Mouse (Mus musculus) heart, embryonic 10.5 days (tissue): ENCODE results near the gene Dmrt1. TPM values are rescaled to one million over a fixed set of nuclear protein-coding genes. Genes with fewer than 3 reads are reported as not detected.

ENCODE experiments used
- DNase-seq: peaks from one replicate; pipeline ENCODE4 v3.0.0-alpha.2; 2017; ENCODE audit warnings: low spot score
- H3K27ac ChIP-seq: fragments of 300-500 bp; sonication (generic); 2 replicates; pipeline ENCODE4 v1.5.1; 2016; ENCODE audit warnings: mild to moderate bottlenecking
- H3K27me3 ChIP-seq: fragments of 300-500 bp; sonication (generic); 2 replicates; pipeline ENCODE4 v1.6.1; 2016; ENCODE audit warnings: mild to moderate bottlenecking; ENCODE audit not compliant: poor library complexity, insufficient read depth, severe bottlenecking
- H3K36me3 ChIP-seq: fragments of 300-500 bp; sonication (generic); 2 replicates; pipeline ENCODE4 v1.6.1; 2016; ENCODE audit warnings: mild to moderate bottlenecking, moderate library complexity
- H3K4me1 ChIP-seq: fragments of 300-500 bp; sonication (generic); 2 replicates; pipeline ENCODE4 v1.6.1; 2016; ENCODE audit warnings: mild to moderate bottlenecking
- H3K4me3 ChIP-seq: fragments of 300-500 bp; sonication (generic); 2 replicates; pipeline ENCODE4 v1.5.1; 2016; ENCODE audit warnings: mild to moderate bottlenecking, moderate library complexity
- H3K9me3 ChIP-seq: fragments of 300-500 bp; sonication (generic); 2 replicates; pipeline ENCODE4 v1.6.1; 2016; ENCODE audit warnings: mild to moderate bottlenecking, moderate library complexity
- WGBS: fragments of 180-500 bp; shearing (Covaris S2); methylation state at CpG from one replicate; pipeline ENCODE4 v1.1.7; 2016; 5-methylcytosine and 5-hydroxymethylcytosine counted together
- polyA plus RNA-seq: library from polyadenylated mRNA; unstranded; fragments of >200 nt; fragmentation: Nextera tagmentation; extraction: Ambion mirVana; gene quantifications from 2 replicates; pipeline ENCODE4 v1.2.1, GENCODE M21; 2016

Dmrt1 gene
- polyA plus RNA-seq, 1 experiment from 2014 or later, result not detected

- no peak overlapping the region for H3K27ac ChIP-seq
- no peaks in the 10 kb centered on the region for H3K9me3 ChIP-seq
- H3K27me3 ChIP-seq, result peaks cover 98% of the 10 kb centered on the region
- no peak overlapping the region for H3K4me3 ChIP-seq
- H3K4me1 ChIP-seq, result peaks cover 25% of the 10 kb centered on the region
- 9% methylated on average over 6 of the region's 6 CpGs for WGBS
- H3K36me3 ChIP-seq, result no peaks in the 10 kb centered on the region
- DNase-seq, result no peak
Observed at GRCm38 (mm10) chr19:25612806-25613295, 107.4 kb downstream of the Dmrt1 start.

- WGBS, result 10% methylated on average over 13 of the region's 13 CpGs
- H3K27ac ChIP-seq, result no peak overlapping the region
- H3K27me3 ChIP-seq, result peaks cover 98% of the 10 kb centered on the region
- peaks cover 25% of the 10 kb centered on the region for H3K4me1 ChIP-seq
- H3K9me3 ChIP-seq, result no peaks in the 10 kb centered on the region
- no peak for DNase-seq
- no peaks in the 10 kb centered on the region for H3K36me3 ChIP-seq
- no peak overlapping the region for H3K4me3 ChIP-seq
Observed at GRCm38 (mm10) chr19:25613476-25614300, 108.3 kb downstream of the Dmrt1 start.

GRCm38 (mm10) chr19:25615889-25616288 is 110.5 kb downstream of the Dmrt1 start:
- H3K36me3 ChIP-seq, result no peaks in the 10 kb centered on the region
- H3K4me1 ChIP-seq, result peaks cover 14% of the 10 kb centered on the region
- DNase-seq, result no peak
- no peaks in the 10 kb centered on the region for H3K9me3 ChIP-seq
- H3K27me3 ChIP-seq, result peaks cover 100% of the 10 kb centered on the region
- H3K4me3 ChIP-seq, result no peak overlapping the region
- no peak overlapping the region for H3K27ac ChIP-seq
- 27% methylated on average over 6 of the region's 6 CpGs for WGBS

- 0 out of 2 replicates have a peak, but pooled peaks cover 2% of the 10 kb centered on the region for H3K9me3 ChIP-seq
- H3K4me3 ChIP-seq, result peak overlapping the region; percentile 50
- DNase-seq, result peak; percentile 81
- H3K36me3 ChIP-seq, result no peaks in the 10 kb centered on the region
- peaks cover 9% of the 10 kb centered on the region for H3K4me1 ChIP-seq
- peaks cover 100% of the 10 kb centered on the region for H3K27me3 ChIP-seq
- H3K27ac ChIP-seq, result no peak overlapping the region
- WGBS, result 30% methylated on average over 54 of the region's 54 CpGs
Observed at GRCm38 (mm10) chr19:25622291-25623251, 117.2 kb downstream of the Dmrt1 start.

- H3K4me3 ChIP-seq, result no peak overlapping the region
- WGBS, result 8% methylated on average over 9 of the region's 9 CpGs
- H3K9me3 ChIP-seq, result no peaks in the 10 kb centered on the region
- H3K27ac ChIP-seq, result no peak overlapping the region
- peak; percentile 81 for DNase-seq
- peaks cover 79% of the 10 kb centered on the region for H3K27me3 ChIP-seq
- 0 out of 2 replicates have a peak, but pooled peaks cover 2% of the 10 kb centered on the region for H3K4me1 ChIP-seq
- H3K36me3 ChIP-seq, result no peaks in the 10 kb centered on the region
Observed at GRCm38 (mm10) chr19:25628490-25628889, 123.1 kb downstream of the Dmrt1 start.

- H3K4me3 ChIP-seq, result no peak overlapping the region
- WGBS, result 80% methylated on average over 5 of the region's 5 CpGs
- H3K27me3 ChIP-seq, result peaks cover 24% of the 10 kb centered on the region
Observed at GRCm38 (mm10) chr19:25635119-25635518, 129.7 kb downstream of the Dmrt1 start.

GRCm38 (mm10) chr19:25635622-25636244 is 130.3 kb downstream of the Dmrt1 start:
- H3K27me3 ChIP-seq, result peaks cover 17% of the 10 kb centered on the region
- no peaks in the 10 kb centered on the region for H3K36me3 ChIP-seq
- H3K27ac ChIP-seq, result peak overlapping the region; percentile 75
- peak overlapping the region; percentile 45 for H3K4me3 ChIP-seq
- H3K4me1 ChIP-seq, result peaks cover 5% of the 10 kb centered on the region; the same call in 1 of the 2 replicates
- WGBS, result 16% methylated on average over 22 of the region's 22 CpGs
- peak; percentile 87 for DNase-seq
- no peaks in the 10 kb centered on the region for H3K9me3 ChIP-seq

More at GRCm38 (mm10) chr19:25635119-25635518, 129.7 kb downstream of the Dmrt1 start:
- H3K4me1 ChIP-seq, result peaks cover 5% of the 10 kb centered on the region; the same call in 1 of the 2 replicates
- H3K36me3 ChIP-seq, result no peaks in the 10 kb centered on the region
- DNase-seq, result no peak
- no peaks in the 10 kb centered on the region for H3K9me3 ChIP-seq
- no peak overlapping the region for H3K27ac ChIP-seq

- Histone ChIP-seq H3K4me3 (no peak overlapping the region), H3K36me3 (no peaks in the 10 kb centered on the region), H3K9me3 (no peaks in the 10 kb centered on the region), H3K27ac (no peak overlapping the region), H3K27me3 (peaks cover 9% of the 10 kb centered on the region; the same call in 1 of the 2 replicates), H3K4me1 (no peaks in the 10 kb centered on the region; the same call in 1 of the 2 replicates)
- no peak for DNase-seq
- 69% methylated on average over 11 of the region's 11 CpGs for WGBS
Observed at GRCm38 (mm10) chr19:25638766-25639361, 133.4 kb downstream of the Dmrt1 start.

GRCm38 (mm10) chr19:25641786-25642185 is 136.4 kb downstream of the Dmrt1 start:
- Histone ChIP-seq H3K9me3 (no peaks in the 10 kb centered on the region), H3K4me1 (no peaks in the 10 kb centered on the region), H3K27me3 (0 out of 2 replicates have a peak, but pooled peaks cover 5% of the 10 kb centered on the region), H3K36me3 (no peaks in the 10 kb centered on the region), H3K27ac (no peak overlapping the region), H3K4me3 (no peak overlapping the region)
- 79% methylated on average over 6 of the region's 6 CpGs for WGBS
- DNase-seq, result no peak

- Histone ChIP-seq H3K4me1 (no peaks in the 10 kb centered on the region), H3K27ac (no peak overlapping the region), H3K4me3 (no peak overlapping the region), H3K9me3 (no peaks in the 10 kb centered on the region), H3K27me3 (peaks cover 3% of the 10 kb centered on the region; the same call in 1 of the 2 replicates), H3K36me3 (no peaks in the 10 kb centered on the region)
- DNase-seq, result no peak
- WGBS, result 64% methylated on average over 3 of the region's 3 CpGs
Observed at GRCm38 (mm10) chr19:25647136-25647535, 141.7 kb downstream of the Dmrt1 start.

GRCm38 (mm10) chr19:25648701-25649100 is 143.3 kb downstream of the Dmrt1 start:
- WGBS, result 65% methylated on average over 4 of the region's 4 CpGs
- no peak for DNase-seq
- Histone ChIP-seq H3K27me3 (peaks cover 14% of the 10 kb centered on the region), H3K9me3 (no peaks in the 10 kb centered on the region), H3K4me1 (no peaks in the 10 kb centered on the region), H3K36me3 (no peaks in the 10 kb centered on the region), H3K4me3 (no peak overlapping the region), H3K27ac (no peak overlapping the region)

- Histone ChIP-seq H3K4me3 (no peak overlapping the region), H3K27ac (no peak overlapping the region), H3K36me3 (no peaks in the 10 kb centered on the region), H3K27me3 (peaks cover 22% of the 10 kb centered on the region), H3K4me1 (0 out of 2 replicates have a peak, but pooled peaks cover 3% of the 10 kb centered on the region), H3K9me3 (no peaks in the 10 kb centered on the region)
- WGBS, result 65% methylated on average over 10 of the region's 10 CpGs
- DNase-seq, result no peak
Observed at GRCm38 (mm10) chr19:25650474-25650873, 145.1 kb downstream of the Dmrt1 start.
